Mouse (Mus musculus) liver, embryonic 14.5 days (tissue): ENCODE results near the gene Zfp940. TPM values are rescaled to one million over a fixed set of nuclear protein-coding genes. Genes with fewer than 3 reads are reported as not detected.

Experiments
- ATAC-seq: fragments of 200-750 bp; cut with Nextera tagmentation; 2 replicates; pipeline ENCODE4 v1.8.0; 2017; ENCODE audit warnings: moderate number of reproducible peaks, mild to moderate bottlenecking, moderate library complexity; ENCODE audit not compliant: insufficient read depth
- DNase-seq, 3 experiments: peaks; one replicate each; pipeline ENCODE4 v3.0.0-alpha.2; 2012 to 2013; ENCODE audit warnings: low read depth in 3 of 3, low spot score in 3 of 3
- H3K27ac ChIP-seq: fragments of 300-500 bp; sonication (generic); 2 replicates; pipeline ENCODE4 v1.5.1; 2014; ENCODE audit warnings: moderate library complexity, mild to moderate bottlenecking, control low read depth, inconsistent platforms
- H3K27me3 ChIP-seq: fragments of 300-500 bp; sonication (generic); 2 replicates; pipeline ENCODE4 v1.6.1; 2014; ENCODE audit warnings: mild to moderate bottlenecking, low read length, moderate library complexity; ENCODE audit not compliant: control insufficient read depth, insufficient read depth
- H3K36me3 ChIP-seq: fragments of 300-500 bp; sonication (generic); replicated peaks from 2 replicates; pipeline ENCODE4 v1.6.1; 2014; ENCODE audit warnings: low read depth; ENCODE audit not compliant: control insufficient read depth, insufficient read depth
- H3K4me1 ChIP-seq, 2 experiments: fragments of 200-500 bp in 1 of 2; fragments of 300-500 bp in 1 of 2; sonication (generic) in 1 of 2; replicated peaks; 2 replicates each; pipeline ENCODE4 v1.6.1; 2012 to 2014; ENCODE audit warnings: antibody characterized with exemption in 1 of 2, inconsistent platforms in 1 of 2, low read length in 1 of 2; ENCODE audit not compliant: control insufficient read depth in 2 of 2, insufficient read depth in 2 of 2
- H3K4me2 ChIP-seq: fragments of 300-500 bp; sonication (generic); 2 replicates; pipeline ENCODE4 v1.6.1; 2014; ENCODE audit warnings: low read depth, mild to moderate bottlenecking, control low read depth, moderate library complexity
- H3K4me3 ChIP-seq, 2 experiments: fragments of 200-500 bp in 1 of 2; fragments of 300-500 bp in 1 of 2; sonication (generic) in 1 of 2; 2 replicates each; pipeline ENCODE4 v1.5.1; 2012 to 2014; ENCODE audit warnings: low read depth in 2 of 2, low read length in 2 of 2, mild to moderate bottlenecking in 2 of 2, control low read depth in 1 of 2, inconsistent platforms in 1 of 2, moderate library complexity in 1 of 2; ENCODE audit not compliant: insufficient read depth in 1 of 2
- H3K9ac ChIP-seq: fragments of 300-500 bp; sonication (generic); replicated peaks from 2 replicates; pipeline ENCODE4 v1.6.1; 2014; ENCODE audit warnings: mild to moderate bottlenecking, control low read depth, moderate library complexity
- H3K9me3 ChIP-seq: fragments of 300-500 bp; sonication (generic); 2 replicates; pipeline ENCODE4 v1.6.1; 2016; ENCODE audit warnings: low read length, mixed read lengths; ENCODE audit not compliant: control insufficient read depth
- CTCF ChIP-seq: IDR thresholded peaks from 2 replicates; pipeline ENCODE4 v1.5.1; 2016; ENCODE audit warnings: antibody characterized with exemption, low read depth, control low read depth
- EP300 ChIP-seq: IDR thresholded peaks from 2 replicates; pipeline ENCODE4 v1.6.1; 2016; ENCODE audit warnings: antibody characterized with exemption, low read depth
- WGBS: fragments of 180-500 bp; shearing (Covaris S2); extraction: QIAGEN DNeasy Blood & Tissue Kit; methylation state at CpG from one replicate; pipeline ENCODE4 v1.1.7; 2014; ENCODE audit not compliant: insufficient replicate concordance; 5-methylcytosine and 5-hydroxymethylcytosine counted together
- polyA plus RNA-seq, 2 experiments: library from polyadenylated mRNA; depleted of rRNA in 1 of 2; stranded (reverse) in 1 of 2; unstranded in 1 of 2; fragments of >200 nt; fragmentation: Nextera tagmentation in 1 of 2; extraction: Ambion mirVana in 1 of 2; gene quantifications; 2 replicates each; pipeline versions ENCODE4 v1.2.1 to v1.2.3; 2012 to 2014

Gene Zfp940
- polyA plus RNA-seq, 2 experiments = 0.41 to 0.61 TPM

GRCm38 (mm10) chr7:29829804-29830203 is 23.7 kb downstream of the Zfp940 start:
- Histone ChIP-seq H3K4me2 (no peak overlapping the region), H3K36me3 (peaks cover 37% of the 10 kb centered on the region), H3K9ac (no peak overlapping the region), H3K9me3 (no peaks in the 10 kb centered on the region; the same call in 1 of the 2 replicates), H3K4me1 (no peaks in the 10 kb centered on the region), H3K4me3 (no peak overlapping the region), H3K27ac (no peak overlapping the region), H3K27me3 (no peaks in the 10 kb centered on the region)
- ATAC-seq (no peak), DNase-seq (no peak)
- TF ChIP-seq CTCF (no peak), EP300 (no peak)
- WGBS = 86% methylated on average over 12 of the region's 12 CpGs

- Histone ChIP-seq H3K9me3 (no peaks in the 10 kb centered on the region; the same call in 1 of the 2 replicates), H3K9ac (no peak overlapping the region), H3K36me3 (peaks cover 37% of the 10 kb centered on the region), H3K27ac (no peak overlapping the region), H3K27me3 (no peaks in the 10 kb centered on the region), H3K4me2 (no peak overlapping the region), H3K4me1 (no peaks in the 10 kb centered on the region), H3K4me3 (no peak overlapping the region)
- 85% methylated on average over 12 of the region's 12 CpGs for WGBS
- ATAC-seq (no peak), DNase-seq (no peak)
- TF ChIP-seq CTCF = no peak
- no peak for TF ChIP-seq EP300
These were observed 25.5 kb downstream of the Zfp940 start for GRCm38 (mm10) chr7:29828001-29828400.

- Histone ChIP-seq H3K9me3 (no peaks in the 10 kb centered on the region), H3K4me2 (peak overlapping the region; percentile 80), H3K36me3 (no peaks in the 10 kb centered on the region), H3K4me1 (peaks cover 16 to 30% of the 10 kb centered on the region in 2 experiments), H3K27ac (peak overlapping the region; percentile 63), H3K27me3 (no peaks in the 10 kb centered on the region), H3K9ac (peak overlapping the region; percentile 72), H3K4me3 (peak overlapping the region; percentile 59 to 98)
- WGBS = 2% methylated on average over 12 of the region's 12 CpGs
- peak; percentile 57; the same call in 1 of the 2 replicates for ATAC-seq
- DNase-seq = peak; percentile 66 to 76 (median 67)
- no peak for TF ChIP-seq EP300
- TF ChIP-seq CTCF = no peak
These were observed 34.7 kb downstream of the Zfp940 start for GRCm38 (mm10) chr7:29818619-29819254.

GRCm38 (mm10) chr7:29815910-29816429 is 37.5 kb downstream of the Zfp940 start, which contains the start of gene Zfp790:
Gene Zfp790, plus strand, starts transcription at chr7:29816114.
- H3K4me2 ChIP-seq = peak within 1 kb of the TSS; percentile 83
- peak within 1 kb of the TSS; percentile 72 to 93 for H3K4me3 ChIP-seq
- DNase-seq = peak; percentile 88 to 92 (median 89)
- peaks cover 19 to 34% of the 10 kb centered on the region in 2 experiments for H3K4me1 ChIP-seq
- ATAC-seq = peak; percentile 94
- TF ChIP-seq CTCF (no peak), EP300 (no peak)
- H3K36me3 ChIP-seq = no peaks in the 10 kb centered on the region
- H3K9me3 ChIP-seq = no peaks in the 10 kb centered on the region
- H3K27ac ChIP-seq = peak within 1 kb of the TSS; percentile 68
- peak within 1 kb of the TSS; percentile 84 for H3K9ac ChIP-seq
- WGBS = under 1% methylated on average over 26 of the region's 26 CpGs
- no peaks in the 10 kb centered on the region for H3K27me3 ChIP-seq

- DNase-seq = no peak
These were observed 38.2 kb downstream of the Zfp940 start for GRCm38 (mm10) chr7:29815061-29815784.

More at GRCm38 (mm10) chr7:29815061-29815784, 38.2 kb downstream of the Zfp940 start:
- Histone ChIP-seq H3K27me3 (no peaks in the 10 kb centered on the region), H3K36me3 (no peaks in the 10 kb centered on the region), H3K9ac (peak overlapping the region; percentile 61), H3K4me1 (peaks cover 19 to 34% of the 10 kb centered on the region in 2 experiments), H3K9me3 (no peaks in the 10 kb centered on the region), H3K4me3 (peak overlapping the region; percentile 72 to 93), H3K4me2 (peak overlapping the region; percentile 83), H3K27ac (no peak overlapping the region; the same call in 1 of the 2 replicates)
- TF ChIP-seq EP300 (no peak), CTCF (no peak)
- WGBS = 3% methylated on average over 12 of the region's 12 CpGs
- ATAC-seq = peak; percentile 40
